Mouse (Mus musculus) intestine, postnatal 0 days (tissue): ENCODE data around the gene Dcaf6. TPM values are rescaled to one million over a fixed set of nuclear protein-coding genes. Genes with fewer than 3 reads are reported as not detected.

ENCODE experiments used
- ATAC-seq: fragments of 200-750 bp; cut with Nextera tagmentation; 2 replicates; pipeline ENCODE4 v1.8.0; 2017; ENCODE audit warnings: mild to moderate bottlenecking, moderate TSS enrichment, moderate library complexity
- H3K27ac ChIP-seq: fragments of 300-500 bp; sonication (generic); 2 replicates; pipeline ENCODE4 v1.5.1; 2014; ENCODE audit warnings: mild to moderate bottlenecking, low read depth, low read length, moderate library complexity
- H3K27me3 ChIP-seq: fragments of 300-500 bp; sonication (generic); replicated peaks from 2 replicates; pipeline ENCODE4 v1.6.1; 2014; ENCODE audit warnings: low read length, mixed read lengths; ENCODE audit not compliant: control insufficient read depth, insufficient read depth
- H3K36me3 ChIP-seq: fragments of 300-500 bp; sonication (generic); 2 replicates; pipeline ENCODE4 v1.6.1; 2014; ENCODE audit warnings: mild to moderate bottlenecking, moderate library complexity; ENCODE audit not compliant: control insufficient read depth, insufficient read depth
- H3K4me1 ChIP-seq: fragments of 300-500 bp; sonication (generic); replicated peaks from 2 replicates; pipeline ENCODE4 v1.6.1; 2014; ENCODE audit warnings: antibody characterized with exemption, low read length, mixed read lengths; ENCODE audit not compliant: control insufficient read depth, insufficient read depth
- H3K4me2 ChIP-seq: fragments of 300-500 bp; sonication (generic); replicated peaks from 2 replicates; pipeline ENCODE4 v1.6.1; 2014; ENCODE audit warnings: low read depth, mild to moderate bottlenecking, moderate library complexity
- H3K4me3 ChIP-seq: fragments of 300-500 bp; sonication (generic); 2 replicates; pipeline ENCODE4 v1.5.1; 2014; ENCODE audit warnings: low read depth, low read length
- H3K9ac ChIP-seq: fragments of 300-500 bp; sonication (generic); 2 replicates; pipeline ENCODE4 v1.6.1; 2014; ENCODE audit warnings: mild to moderate bottlenecking, low read depth, low read length
- H3K9me3 ChIP-seq: fragments of 300-500 bp; sonication (generic); 2 replicates; pipeline ENCODE4 v1.6.1; 2016; ENCODE audit warnings: mixed run types; ENCODE audit not compliant: control insufficient read depth
- CTCF ChIP-seq: sonication (generic); IDR thresholded peaks from 2 replicates; pipeline ENCODE4 v1.5.1; 2016; ENCODE audit warnings: low read depth, mild to moderate bottlenecking, control low read depth, antibody characterized with exemption, moderate library complexity
- WGBS: fragments of 180-500 bp; shearing (Covaris S2); extraction: QIAGEN DNeasy Blood & Tissue Kit; methylation state at CpG from one replicate; pipeline ENCODE4 v1.1.7; 2014; 5-methylcytosine and 5-hydroxymethylcytosine counted together
- polyA plus RNA-seq: library from polyadenylated mRNA; unstranded; fragments of >200 nt; fragmentation: Nextera tagmentation; extraction: Ambion mirVana; gene quantifications from 2 replicates; pipeline ENCODE4 v1.2.1, GENCODE M21; 2015

Gene Dcaf6
- polyA plus RNA-seq, 1 experiment from 2014 or later, result 8.2 TPM

DNA sequence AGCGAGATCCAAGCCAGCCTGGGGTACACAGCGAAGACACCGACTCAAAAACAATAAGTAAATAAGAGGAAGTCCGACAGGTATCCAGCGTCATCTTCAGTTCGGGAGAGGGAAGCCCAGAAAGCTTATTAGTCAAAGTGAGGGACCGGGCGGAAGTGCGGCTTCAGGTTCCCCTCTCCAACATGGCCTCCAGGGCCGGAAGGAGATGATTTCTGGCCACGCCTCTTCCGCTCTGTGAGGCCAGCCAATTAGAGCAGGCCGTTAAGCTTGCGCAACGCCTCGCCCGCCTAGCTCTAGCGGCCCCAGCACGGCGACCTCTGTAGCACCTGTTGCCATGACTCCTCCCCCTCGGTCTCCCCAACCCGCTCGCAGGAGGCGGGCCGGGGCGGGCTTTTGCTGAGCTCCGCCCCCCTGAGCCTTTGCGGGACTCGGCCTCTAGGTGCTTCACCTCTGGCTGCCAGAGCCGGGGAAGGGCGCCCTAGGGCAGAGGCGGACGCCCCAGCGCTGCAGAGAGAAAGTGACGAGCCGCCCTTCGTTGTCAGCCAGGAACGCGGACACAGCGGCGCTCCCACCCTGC lies 614 bp upstream of the Dcaf6 start:
- H3K4me2 ChIP-seq, result peak overlapping the region; percentile 81
- peak overlapping the region; percentile 90 for H3K9ac ChIP-seq
- H3K27me3 ChIP-seq, result no peaks in the 10 kb centered on the region
- H3K36me3 ChIP-seq, result no peaks in the 10 kb centered on the region
- H3K9me3 ChIP-seq, result no peaks in the 10 kb centered on the region
- peak overlapping the region; percentile 97 for H3K27ac ChIP-seq
- TF ChIP-seq CTCF, result peak; percentile 73
- H3K4me1 ChIP-seq, result no peaks in the 10 kb centered on the region
- H3K4me3 ChIP-seq, result peak overlapping the region; percentile 97
- peak; percentile 95 for ATAC-seq
- 0% methylated on average over 40 of the region's 41 CpGs for WGBS

DNA sequence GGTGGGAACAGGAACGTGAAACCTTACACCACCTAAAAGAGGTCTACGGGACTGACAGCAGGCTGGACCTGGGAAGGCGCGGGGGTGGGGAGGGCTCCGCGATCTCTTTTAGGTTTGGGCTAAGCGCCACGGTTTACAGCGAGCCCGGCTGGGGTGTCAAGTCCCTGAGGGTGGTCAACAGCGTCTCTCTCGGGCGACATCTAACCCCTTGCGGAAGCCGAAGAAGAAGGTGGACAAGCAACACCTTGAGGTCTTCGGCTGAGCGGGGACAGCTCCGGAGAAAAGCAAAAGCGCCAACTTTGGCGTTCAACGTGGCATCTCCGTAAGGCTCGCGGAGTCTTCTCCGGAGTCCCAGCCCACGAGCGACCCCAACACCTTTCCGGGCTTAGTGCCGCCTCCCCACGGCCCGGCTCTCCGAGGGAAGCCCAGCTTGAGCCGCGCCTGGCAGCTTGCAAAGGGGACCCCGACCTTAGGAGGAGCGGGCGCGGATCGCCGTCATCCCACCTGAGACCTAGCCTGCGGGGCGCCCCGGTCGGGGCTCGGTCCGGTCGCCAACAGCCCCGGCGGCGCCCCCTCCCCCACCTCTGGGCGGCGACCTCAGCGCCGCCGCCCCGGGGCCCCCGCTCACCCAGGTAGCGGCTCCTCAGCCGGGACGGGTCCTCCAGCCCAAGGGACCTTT lies 633 bp downstream of the Dcaf6 start:
- H3K36me3 ChIP-seq, result no peaks in the 10 kb centered on the region
- H3K4me1 ChIP-seq, result no peaks in the 10 kb centered on the region
- peak overlapping the region; percentile 90 for H3K9ac ChIP-seq
- H3K27ac ChIP-seq, result peak overlapping the region; percentile 97
- H3K27me3 ChIP-seq, result no peaks in the 10 kb centered on the region
- peak overlapping the region; percentile 97 for H3K4me3 ChIP-seq
- peak; percentile 0 for ATAC-seq
- under 1% methylated on average over 54 of the region's 60 CpGs for WGBS
- TF ChIP-seq CTCF, result no peak; the same call in 1 of the 2 replicates
- H3K4me2 ChIP-seq, result peak overlapping the region; percentile 80
- H3K9me3 ChIP-seq, result no peaks in the 10 kb centered on the region

DNA sequence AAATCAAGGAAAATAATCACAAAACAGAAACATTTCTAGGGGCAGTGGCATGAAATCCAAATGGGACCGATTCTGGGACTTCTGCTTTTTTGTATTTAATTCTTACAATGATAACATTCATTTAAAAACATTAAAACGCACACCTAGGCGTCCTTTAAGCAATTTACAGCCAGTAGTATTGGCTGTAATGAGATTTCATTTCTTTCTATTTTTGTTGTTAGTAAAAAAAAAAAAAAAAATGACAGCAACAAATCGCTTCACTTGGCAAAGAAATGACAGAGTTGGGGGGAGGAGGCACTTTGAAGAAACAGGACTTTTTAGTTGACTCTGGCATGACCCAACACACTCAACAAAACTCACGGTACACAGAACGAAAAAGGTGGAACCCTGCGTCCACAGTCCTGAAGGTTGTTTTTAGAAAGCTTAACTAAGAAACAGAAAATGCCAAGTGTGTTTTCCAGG lies 1.2 kb downstream of the Dcaf6 start:
- Histone ChIP-seq H3K9me3 (no peaks in the 10 kb centered on the region), H3K4me2 (peak overlapping the region; percentile 80), H3K4me3 (peak overlapping the region; percentile 97), H3K4me1 (no peaks in the 10 kb centered on the region), H3K36me3 (no peaks in the 10 kb centered on the region), H3K9ac (peak overlapping the region; percentile 90), H3K27ac (no peak overlapping the region), H3K27me3 (no peaks in the 10 kb centered on the region)
- WGBS, result 18% methylated on average over 7 of the region's 7 CpGs
- ATAC-seq, result no peak
- TF ChIP-seq CTCF, result no peak

DNA sequence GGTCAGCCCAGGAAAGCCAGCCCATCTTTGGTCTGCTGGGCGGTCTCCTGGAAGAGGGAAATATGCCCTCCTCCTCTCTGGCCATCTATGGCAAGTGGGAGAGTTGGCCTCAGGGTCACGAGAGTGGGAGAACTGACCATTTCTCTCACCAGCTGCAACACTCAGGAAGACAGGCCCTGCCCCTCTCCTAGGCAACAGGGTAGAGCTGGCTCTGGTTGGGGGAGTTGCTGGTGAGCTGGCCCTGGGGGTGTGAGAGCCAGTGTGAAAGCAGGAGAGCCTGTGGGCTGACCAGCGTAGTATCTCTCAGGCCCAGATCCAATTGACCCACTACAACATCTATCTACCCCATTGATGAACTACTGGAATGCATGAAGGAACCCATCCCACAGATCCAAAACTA lies 18.6 kb downstream of the Dcaf6 start:
- WGBS, result 93% methylated on average over 3 of the region's 3 CpGs
- no peaks in the 10 kb centered on the region for H3K36me3 ChIP-seq
- ATAC-seq, result no peak
- no peak overlapping the region for H3K27ac ChIP-seq
- no peak for TF ChIP-seq CTCF
- no peak overlapping the region for H3K4me2 ChIP-seq
- H3K9me3 ChIP-seq, result no peaks in the 10 kb centered on the region
- no peak overlapping the region for H3K9ac ChIP-seq
- no peaks in the 10 kb centered on the region for H3K4me1 ChIP-seq
- no peak overlapping the region for H3K4me3 ChIP-seq
- no peaks in the 10 kb centered on the region for H3K27me3 ChIP-seq

DNA sequence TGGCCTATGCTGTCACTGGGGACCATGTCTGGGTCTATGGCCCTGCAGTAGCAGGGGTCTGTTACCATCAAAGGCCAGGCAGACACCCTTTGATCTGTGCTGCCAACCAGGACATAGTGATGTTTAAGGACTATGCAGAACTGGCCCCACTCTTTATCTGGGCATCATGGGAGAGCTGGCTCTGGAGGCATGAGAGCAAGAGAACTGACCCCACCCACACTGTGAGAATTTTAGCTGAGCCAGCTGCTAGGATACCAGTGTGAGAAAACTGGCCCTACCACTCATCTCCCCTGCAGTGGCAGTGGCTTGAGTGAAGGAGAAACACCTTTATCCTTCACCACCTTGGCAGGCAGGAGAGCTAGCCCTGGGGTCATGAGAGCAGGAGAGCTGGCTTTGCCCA lies 19.1 kb downstream of the Dcaf6 start:
- ATAC-seq, result no peak

DNA sequence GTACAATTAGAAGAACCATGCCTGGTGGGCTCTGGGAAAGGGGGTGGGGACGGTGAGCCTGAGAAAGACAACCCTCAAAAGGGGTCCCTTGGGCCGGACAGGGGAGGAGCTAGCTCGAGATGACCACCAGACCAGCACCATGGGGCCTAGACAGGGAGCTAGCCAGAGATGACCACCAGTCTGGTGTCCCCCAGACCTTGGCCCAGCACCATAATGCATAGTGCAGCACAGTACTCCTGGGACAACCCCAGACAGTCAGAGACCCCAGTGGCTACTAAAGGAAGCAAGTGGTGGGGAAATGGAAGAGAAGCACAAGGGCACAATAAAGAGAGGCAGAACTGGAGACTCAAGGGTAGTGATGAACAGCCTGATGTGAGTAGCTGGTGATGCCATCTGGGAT lies 19.5 kb downstream of the Dcaf6 start:
- Histone ChIP-seq H3K27ac (no peak overlapping the region), H3K9ac (no peak overlapping the region), H3K27me3 (no peaks in the 10 kb centered on the region), H3K36me3 (no peaks in the 10 kb centered on the region), H3K9me3 (no peaks in the 10 kb centered on the region), H3K4me1 (no peaks in the 10 kb centered on the region), H3K4me2 (no peak overlapping the region), H3K4me3 (no peak overlapping the region)
- WGBS, result 71% methylated on average over 3 of the region's 3 CpGs
- TF ChIP-seq CTCF, result no peak
- no peak for ATAC-seq

More for the DNA sequence above, 19.1 kb downstream of the Dcaf6 start:
- Histone ChIP-seq H3K4me3 (no peak overlapping the region), H3K27me3 (no peaks in the 10 kb centered on the region), H3K36me3 (no peaks in the 10 kb centered on the region), H3K9ac (no peak overlapping the region), H3K4me1 (no peaks in the 10 kb centered on the region), H3K27ac (no peak overlapping the region), H3K9me3 (no peaks in the 10 kb centered on the region), H3K4me2 (no peak overlapping the region)
- TF ChIP-seq CTCF, result no peak
